Mouse (Mus musculus): ENCODE data around the gene Prim2.

Prim2 gene

DNA sequence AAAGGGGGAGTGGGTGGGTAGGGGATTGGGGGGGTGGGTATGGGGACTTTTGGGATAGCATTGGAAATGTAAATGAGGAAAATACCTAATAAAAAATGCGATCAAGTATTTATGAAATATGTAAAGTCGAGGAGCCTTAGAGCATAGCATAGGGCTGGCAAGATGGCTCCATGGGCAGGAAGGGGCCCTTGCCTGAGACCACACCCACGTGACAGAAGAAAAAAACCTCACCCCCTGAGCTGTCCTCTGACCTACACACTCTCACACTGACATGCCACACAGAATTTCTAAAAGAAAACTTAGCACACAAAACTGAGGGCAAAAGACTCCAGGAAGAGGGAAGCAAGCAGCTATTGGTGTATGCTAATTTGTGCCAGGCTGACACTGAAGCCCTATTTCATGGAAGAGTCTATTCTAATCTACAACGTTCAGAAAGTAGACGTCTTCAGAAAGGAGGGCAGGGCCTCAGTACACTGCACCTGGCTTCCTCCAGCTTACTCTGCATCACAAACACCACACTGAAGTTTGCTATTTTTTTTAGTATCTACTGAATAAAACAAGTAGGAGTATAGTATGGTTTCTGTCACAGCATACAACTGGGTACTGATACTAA is 65.4 kb downstream of the Prim2 start:
- no peak for DNase-seq (ENCODE audit: low spot score)

DNA sequence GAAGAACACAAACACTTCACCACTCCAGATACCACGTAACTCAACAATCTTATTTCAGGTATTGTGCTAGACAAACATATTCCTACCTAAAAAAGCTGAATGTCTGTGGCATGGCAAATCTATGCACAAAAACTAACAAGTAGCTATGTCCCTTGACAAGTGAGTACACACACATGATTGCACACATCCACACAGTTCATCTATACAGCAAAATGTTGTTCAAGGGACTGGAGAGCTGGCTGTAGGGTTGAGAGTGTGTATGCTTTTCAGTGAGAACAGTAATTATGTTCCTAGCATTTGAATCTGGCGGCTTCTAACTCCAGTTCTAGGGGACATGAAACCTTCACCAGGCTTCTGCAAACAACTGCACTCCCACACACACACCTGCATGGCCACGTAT is 69.9 kb downstream of the Prim2 start:
- no peak for DNase-seq (ENCODE audit: low spot score)

DNA sequence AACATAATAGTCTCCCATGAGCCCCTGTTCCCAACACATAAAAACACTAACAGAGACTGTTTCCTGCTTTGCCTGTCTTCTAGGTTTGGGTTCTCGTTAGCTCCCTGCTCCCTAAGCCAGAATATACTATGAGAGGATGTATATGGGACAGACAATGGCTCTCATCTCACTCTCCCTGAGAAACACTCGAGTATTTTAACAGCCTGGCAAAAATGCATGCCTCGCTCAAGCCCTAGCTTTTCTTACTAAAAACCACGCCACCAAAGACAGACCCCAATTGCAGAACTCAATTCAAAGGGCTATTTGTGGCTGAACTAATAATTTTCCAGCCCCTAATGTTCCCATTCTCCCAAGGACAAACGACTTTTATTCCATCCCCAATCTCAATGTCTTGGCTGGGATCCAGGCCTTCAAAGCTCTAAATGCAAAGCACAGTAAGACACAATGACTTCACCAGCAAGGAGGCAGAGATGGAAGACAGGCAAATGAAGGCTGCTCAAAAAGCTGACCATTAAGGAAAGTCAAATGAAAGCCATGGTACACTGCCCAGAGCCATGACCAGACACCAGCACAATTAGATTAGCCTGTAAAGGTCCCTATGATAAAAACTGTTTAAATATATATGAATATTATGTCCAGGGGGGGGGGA is 70.5 kb downstream of the Prim2 start:
- DNase-seq (ENCODE audit: low spot score), result no peak

DNA sequence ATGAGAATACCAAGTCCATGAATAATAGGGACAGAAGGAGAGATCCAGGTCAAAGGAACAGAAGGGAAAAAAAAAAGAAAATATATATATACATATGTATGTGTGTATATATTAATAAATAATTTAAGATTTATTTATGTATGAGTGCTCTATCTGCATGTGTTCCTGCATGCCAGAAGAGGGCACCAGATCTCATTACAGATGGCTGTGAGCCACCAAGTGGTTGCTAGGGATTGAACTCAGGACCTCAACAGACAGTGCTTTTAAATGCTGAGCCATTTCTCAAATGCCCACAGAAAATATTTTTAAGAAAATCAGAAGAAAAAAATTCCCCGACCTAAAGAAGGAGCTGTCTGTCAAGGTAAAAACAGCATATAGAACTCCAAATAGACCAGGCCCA is 72.6 kb downstream of the Prim2 start:
- no peak for DNase-seq (ENCODE audit: low spot score)

DNA sequence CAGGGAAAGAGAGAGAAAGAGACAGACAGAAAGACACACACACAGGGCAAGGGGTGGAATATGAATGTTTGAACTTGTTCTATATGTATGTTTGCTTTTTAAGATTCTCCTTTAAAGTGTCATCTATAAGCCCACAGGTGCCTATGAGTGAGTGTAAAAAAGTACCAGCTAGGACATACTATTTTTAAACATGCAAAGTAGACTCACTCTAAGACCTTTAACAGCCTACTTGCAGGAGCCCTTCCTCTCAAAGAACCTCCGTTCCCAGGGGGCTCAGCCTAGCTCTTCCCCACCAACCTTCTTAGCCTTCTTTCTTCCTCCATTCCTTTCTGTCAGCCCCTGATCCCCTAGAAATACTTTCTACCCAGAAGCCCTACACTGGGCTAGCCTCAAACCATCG is 73.7 kb downstream of the Prim2 start:
- no peak for DNase-seq (ENCODE audit: low spot score)

DNA sequence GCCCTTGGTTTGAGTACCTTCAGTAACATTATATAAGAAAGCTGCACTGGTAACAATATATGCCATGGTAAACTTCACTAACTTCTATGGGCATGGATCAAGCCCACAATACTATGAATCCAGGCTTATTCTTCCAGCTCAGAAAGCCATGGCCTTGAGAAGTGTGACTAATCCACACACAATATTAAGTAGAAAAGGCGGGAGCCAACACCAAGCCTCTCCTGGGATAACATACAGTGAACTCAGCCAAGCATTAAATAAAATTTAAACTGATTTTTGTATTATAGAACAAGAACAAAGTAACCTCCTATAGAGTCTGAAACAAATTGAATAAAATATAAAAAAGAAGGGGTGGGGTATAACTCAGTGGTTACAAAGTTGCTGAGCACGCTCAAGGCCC is 74.6 kb downstream of the Prim2 start:
- DNase-seq (ENCODE audit: low spot score), result no peak

DNA sequence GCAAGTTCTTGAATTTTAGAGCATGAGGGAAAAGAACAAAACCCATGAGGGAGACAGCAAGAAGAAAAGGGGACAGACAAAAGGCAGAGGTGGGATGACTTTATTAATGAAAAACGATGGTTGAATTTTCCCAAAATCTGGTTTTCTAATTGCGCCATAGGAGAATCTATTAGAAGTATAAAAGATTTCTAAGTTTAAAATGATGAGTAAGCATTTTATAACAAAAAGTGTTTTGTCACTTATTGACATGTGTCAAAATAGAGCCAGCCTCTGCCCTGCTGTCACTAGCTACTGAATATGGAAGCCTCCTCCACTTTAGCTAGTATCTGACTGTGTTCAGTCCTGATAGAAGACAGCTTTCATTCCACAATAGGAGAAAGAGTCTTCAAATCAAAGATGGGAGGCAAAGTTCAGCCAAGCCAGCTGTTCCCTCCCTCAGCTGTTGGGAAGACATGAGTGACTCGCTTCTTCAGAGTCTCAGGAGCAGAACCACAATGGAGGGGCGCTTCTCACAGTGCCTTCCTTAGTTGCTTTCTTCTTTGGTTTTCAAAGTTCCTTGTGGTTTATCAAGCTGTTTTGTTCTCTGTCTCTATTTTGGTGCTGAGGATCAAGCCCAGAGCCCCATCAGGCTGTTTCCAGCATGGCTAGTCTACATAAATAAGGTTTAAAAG is 75.7 kb downstream of the Prim2 start:
- no peak for DNase-seq (ENCODE audit: low spot score)

DNA sequence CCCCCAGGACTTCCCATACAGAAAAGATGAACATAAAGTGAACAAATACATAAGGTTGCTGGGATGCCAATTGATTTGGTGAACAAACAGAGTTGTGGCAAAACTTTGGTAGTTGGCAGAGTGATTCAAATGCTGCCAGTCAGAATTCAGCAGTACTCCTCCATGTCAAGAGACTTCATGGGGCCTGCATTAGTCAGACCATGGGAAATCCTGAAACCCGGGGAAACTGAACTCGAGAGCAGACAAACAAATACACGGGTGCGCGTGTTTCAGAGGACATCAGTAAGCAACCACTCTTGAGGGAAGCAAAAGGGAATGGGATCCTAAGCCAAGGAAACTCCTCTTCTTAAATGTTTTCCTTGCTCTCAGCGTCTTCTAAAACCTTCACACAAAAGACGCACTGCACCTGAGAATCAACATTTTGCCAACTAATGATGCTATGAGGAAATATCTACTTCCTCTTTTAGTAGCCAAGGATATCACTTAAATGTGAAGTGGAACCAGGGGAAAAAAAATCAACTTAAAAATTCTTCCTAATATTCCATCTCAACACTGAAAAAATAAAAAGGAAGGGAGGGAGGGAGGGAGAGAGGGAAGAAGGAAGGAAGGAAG is 77.5 kb downstream of the Prim2 start:
- no peak for DNase-seq (ENCODE audit: low spot score)

DNA sequence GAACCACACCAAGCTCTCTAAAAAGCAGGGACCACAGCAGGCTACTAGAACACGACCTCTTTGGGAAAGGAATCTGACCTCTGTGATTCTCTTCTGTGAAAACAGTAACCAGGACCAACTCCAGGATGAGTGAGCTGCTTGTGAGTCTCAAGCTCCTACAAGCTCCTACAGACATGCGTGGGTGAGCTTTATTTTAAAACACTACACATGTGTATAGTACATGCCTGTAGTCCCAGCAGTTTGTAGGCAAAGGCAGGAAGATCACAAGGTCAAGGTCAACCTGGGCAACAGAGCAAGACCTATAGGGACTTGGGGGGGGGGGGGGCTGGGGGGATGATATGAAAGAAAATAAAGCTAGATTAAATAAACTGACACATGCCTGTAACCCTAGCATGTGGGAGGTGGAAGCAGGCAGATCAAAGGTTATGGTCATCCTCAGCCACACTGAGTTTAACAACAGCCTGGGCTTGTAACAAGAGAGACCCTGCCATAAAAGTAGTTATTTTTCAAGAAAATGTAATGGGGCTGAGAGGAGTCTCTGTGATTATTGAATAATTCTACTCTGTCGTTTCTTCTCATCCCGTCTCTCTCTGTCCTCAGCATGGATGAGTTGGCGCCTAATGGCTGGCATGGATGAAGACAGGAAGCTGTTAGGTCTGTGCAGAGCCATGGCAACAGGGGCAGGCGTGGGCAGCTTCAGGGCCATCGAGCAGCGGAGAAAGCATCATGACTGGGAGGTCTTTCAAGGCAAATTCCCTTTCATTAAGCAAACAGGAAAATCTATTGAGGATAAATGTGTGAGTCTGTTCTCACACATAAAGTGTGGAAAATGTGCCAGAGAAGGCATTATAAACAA is 78.8 kb downstream of the Prim2 start:
- no peak for DNase-seq (ENCODE audit: low spot score)

DNA sequence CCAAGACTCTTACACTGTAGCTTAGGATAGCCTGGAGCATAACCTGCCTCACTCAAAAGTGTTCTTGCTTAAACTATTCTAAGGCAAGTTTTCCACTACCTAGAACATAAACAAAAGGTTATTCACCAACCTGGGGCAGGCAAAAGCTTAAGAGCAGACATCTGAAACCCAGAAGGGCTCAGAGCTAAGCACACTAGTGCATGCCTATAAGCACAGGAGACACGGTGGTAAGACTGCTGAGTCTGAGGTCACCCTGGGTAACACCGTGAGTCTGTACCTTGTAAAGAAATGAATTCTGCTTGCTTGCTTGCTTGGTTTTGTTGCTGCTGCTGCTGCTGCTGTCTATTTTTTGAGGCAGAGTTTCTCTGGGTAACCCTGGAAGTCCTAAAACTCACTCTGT is 80.1 kb downstream of the Prim2 start:
- no peak for DNase-seq (ENCODE audit: low spot score)

DNA sequence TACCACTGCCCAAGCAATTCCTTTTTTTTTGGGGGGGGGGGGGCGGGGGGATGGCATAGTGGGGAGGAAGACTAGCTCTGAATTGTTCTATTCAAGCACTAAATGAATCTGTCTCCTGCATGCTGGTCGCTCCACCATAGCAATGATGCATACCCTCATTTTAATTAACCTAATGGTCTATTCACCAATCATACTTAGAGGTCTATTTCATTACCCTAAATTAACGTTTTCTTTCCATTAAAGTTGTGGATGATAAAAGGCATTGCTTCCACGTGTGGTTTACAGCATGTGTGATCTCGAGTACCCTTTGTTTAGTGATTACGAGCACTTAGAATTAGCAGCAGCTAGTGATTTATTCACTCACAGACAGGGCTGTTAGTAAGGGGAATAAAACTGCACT is 81.0 kb downstream of the Prim2 start:
- DNase-seq (ENCODE audit: low spot score), result no peak

DNA sequence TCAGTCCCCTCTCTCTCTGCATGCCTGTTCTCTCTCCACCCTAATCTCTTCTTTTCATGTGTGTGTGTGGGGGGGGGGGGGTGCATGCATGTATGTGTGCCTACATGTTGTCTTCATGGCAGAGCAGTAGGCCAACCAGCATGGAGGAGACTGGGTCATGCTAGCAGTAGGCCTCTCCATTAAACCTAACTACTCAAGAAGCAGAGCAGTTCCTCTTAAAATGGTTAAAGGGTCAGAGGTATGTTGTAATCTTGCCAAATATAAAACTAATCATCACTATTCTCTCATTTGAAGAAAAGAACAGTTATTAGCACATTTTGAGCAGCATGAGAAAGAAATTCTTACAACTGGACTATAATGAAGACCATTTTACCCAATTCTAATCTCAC is 85.0 kb downstream of the Prim2 start:
- DNase-seq (ENCODE audit: low spot score), result no peak

DNA sequence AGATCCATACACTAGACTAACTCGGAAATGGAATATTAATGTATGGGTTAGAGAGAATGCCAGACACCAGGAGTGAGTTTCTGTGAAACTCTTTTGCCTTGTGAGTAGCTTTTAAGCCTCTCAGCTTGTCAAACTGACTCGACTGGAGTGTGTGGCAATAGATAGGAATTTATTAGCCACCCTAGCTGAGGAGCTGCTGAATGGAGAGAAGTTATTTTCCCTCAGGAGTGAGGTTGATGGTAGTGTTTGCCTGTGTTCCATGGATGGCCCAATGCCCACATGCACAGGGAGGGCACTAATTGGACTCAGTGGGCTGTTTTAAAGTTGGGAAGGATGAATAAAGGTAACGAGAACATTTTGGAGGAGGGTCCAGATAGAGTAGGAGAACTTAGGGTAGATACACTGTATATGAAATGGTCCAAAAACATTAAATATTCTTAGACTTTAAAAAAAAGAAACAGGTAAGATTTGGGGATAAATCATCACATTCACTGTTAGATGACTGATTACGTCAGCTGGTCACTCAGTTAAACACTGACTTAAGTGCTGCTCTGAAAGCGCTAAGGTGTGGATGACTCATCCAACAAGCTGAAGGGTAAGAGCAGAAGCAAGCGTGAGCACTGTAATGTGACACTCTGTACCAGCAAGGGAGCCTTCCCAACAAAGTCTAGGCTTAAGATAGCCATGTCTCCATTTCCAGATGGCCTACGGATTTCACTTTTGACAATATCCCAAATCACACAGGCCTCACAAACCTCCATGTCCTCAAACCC is 85.6 kb downstream of the Prim2 start:
- no peak for DNase-seq (ENCODE audit: low spot score)

DNA sequence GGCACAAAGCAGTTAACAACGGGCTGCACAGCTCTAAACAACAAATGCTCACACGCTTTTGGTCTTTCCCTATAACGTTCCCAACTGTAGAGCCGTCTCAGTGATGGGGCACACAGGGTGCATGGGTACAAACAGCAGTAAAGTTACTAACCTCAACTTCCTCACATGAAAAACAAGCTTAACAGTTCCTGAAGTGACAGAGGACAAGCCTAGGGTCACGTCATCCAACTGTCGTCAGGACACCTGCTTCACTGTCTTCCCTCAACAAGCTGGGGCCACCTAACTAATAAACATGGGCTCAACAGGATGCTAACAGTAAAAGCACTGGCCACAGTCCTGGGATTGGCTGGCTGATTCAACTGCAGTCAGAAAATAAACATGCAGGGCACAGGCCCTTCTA is 91.0 kb downstream of the Prim2 start:
- DNase-seq (ENCODE audit: low spot score), result peak; percentile 50

DNA sequence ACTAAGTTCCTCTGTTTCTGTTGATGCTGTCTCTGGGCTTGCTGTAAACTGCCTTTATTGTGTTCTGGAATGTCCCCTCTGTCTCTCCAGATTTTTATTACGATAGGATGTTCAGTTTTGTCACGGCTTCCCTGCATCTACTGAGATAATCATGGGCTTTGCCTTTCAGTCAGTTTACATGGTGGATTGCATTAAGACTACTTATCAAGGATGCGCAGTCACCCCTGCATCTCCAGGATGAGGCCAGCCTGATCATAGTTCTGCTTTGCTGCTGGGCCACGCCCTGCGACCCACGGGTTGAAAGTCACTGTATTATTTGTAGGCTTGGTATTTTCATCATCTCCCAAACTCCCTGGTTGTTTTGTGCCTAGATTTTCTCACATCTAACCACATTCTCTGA is 95.1 kb downstream of the Prim2 start:
- DNase-seq (ENCODE audit: low spot score), result no peak

DNA sequence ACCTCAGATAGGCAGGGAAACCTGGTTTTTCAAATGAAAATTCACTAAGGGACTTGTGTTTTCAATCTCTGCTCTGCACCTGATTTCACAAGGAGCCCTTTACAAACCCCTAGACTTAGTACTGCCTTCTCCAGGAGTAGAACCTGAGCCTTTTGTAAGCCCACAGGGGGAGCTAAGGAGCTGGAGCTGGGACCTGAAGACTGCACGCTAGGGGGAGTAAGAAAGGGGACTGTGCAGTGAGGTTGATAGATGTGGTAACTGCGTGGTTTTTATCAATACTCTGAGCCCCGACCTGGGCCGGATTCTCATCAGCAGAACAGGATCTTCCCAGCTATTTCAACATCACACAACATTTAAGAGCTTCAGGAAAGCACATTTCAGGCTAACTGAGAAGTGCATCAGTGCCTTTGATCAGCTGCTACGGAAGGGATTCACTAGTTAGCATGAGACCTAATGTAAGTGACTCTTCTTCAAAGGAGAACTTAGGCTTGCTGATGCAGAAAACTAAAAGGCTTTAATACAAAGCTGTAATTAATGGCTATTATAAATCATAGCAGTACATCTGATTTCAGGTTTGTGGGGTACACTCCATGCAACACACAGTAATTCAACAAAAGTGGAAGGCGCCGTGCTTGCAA is 103.7 kb downstream of the Prim2 start:
- DNase-seq (ENCODE audit: low spot score), result peak; percentile 56

DNA sequence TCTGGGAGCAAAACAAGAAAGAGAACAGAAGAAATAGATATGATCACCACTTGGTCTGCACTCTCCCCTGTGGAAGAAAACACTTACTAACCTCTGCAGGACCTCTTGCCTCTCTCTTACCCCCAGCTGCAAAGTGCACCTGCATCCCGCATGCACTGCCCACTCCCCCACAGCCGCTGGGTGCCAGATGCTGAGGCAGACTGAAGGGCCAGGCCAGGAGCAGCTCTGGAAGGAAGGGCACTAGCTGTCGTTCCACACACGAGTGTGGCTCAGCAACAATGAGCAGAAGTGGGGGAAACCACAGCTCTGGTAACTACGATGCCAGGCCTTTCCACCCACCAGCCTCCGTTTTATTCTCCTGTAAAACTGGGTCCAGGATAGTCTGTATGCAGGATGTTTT is 105.6 kb downstream of the Prim2 start:
- DNase-seq (ENCODE audit: low spot score), result no peak

DNA sequence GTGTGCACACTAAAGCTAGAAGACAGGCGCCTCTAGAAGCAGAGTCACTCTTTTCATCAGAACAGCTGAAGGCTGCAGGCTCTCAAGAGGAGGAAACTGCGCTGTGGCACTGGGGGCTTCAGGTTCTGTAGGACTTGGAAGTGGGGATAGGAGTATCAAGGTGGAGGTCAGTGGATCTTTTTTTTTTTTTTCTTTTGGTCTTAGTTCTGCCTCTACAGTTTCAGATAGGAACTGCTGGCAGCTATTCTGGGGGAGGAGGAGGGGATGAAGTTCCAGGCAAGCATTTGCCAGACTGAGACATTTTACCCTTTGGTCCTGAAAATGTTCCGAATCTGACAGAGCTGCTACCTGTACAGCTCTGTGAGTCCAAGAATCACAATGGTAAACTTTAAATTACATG is 106.0 kb downstream of the Prim2 start:
- DNase-seq (ENCODE audit: low spot score), result no peak

DNA sequence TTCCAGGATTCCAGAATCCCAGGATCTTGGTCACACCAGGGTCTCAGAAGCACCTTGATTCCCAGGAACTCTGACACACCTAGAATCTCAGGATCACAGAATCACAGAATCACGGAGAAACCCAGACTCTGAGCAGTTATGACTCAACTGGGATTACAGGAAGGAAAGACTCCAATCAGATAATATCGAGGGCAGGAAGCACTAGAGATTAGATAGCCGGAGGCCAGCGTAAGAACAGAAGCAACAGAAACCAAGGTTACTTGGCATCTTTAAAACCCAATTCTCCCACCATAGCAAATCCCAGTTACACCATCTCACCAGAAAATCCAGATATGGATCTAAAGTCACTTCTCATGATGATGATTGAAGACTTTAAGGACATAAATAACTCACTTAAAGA is 113.0 kb downstream of the Prim2 start:
- DNase-seq (ENCODE audit: low spot score), result no peak

DNA sequence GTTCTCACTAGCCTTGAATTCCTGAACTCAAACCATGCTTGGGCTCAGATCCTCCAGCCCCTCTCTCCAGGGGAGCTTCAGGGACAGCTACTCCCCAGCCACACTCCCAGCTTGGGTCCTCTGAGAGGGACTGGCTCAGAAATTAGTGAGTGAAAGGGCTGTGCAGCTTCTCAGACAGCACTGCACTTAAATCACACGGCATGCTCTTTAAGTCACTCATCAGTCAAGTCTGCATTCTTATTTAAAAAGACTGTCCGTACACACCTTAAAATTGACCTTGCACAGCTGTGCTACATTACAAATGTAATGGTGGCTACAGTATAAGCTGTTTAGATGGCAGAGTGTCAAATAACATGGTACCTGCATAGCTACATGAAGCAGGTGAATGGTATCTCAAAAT is 114.0 kb downstream of the Prim2 start:
- no peak for DNase-seq (ENCODE audit: low spot score)

DNA sequence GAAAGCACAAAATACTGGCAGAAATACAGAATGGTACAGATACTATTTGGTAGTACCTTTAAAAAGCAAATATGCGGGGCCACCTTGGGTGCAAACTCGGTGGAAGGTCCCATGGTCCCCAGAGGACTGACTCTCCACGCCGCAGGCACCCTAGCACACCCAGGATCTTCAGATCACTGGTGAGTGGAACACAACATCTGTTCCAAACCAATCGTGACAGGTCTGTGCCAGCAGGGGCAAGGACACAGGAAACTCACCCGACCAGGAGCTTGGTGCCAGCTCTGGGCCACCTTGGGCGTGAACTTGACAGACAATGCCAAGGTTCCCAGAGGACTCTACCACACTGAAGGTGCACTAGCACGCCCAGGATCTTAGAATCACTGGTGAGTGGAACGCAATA is 118.2 kb downstream of the Prim2 start:
- no peak for DNase-seq (ENCODE audit: low spot score)

All from T-cell, adult 2 months (primary cell).